Mouse (Mus musculus) cerebellum, adult 9-11 months (tissue): ENCODE data around the gene Cmip.

Source experiments
- DNase-seq: peaks from one replicate; pipeline ENCODE4 v3.0.0; 2022

Gene Cmip

DNA sequence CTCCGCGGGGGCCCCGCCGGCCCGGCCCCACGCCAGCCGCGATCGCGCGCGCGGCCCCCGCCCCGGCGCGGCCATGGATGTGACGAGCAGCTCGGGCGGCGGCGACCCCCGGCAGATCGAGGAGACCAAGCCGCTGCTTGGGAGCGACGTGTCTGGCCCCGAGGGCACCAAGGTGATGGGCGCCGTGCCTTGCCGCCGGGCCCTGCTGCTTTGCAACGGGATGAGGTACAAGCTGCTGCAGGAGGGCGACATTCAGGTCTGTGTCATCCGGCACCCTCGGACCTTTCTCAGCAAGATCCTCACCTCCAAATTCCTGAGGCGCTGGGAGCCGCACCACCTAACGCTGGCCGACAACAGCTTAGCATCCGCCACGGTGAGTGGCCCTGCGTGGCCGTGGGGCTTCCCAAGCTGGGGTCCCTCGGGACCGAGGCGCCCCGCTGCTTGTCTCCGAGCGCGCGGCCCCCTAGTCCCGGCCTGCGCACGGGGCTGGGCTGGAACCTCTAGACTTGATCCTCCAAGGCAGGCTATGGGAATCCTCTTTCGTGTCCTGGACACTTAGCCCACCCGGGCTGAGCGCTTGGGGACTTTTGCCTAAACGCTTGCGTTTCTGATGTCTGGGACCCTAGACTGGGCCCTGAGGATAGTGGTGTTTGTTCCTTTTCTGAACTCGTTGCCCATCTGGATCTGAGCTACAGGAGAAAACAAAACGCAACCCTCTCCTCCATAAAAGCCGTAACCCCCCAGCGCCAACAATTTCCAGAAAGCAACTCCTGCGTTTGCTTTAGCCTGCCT, at the start of gene Cmip:
Cmip (plus strand) TSS at position 36 of the 792 bp plus-strand sequence.
- peak; percentile 61 for DNase-seq

GRCm38 (mm10) chr8:117209150-117209549, 47.7 kb upstream of the Cmip start:
- DNase-seq = no peak

DNA sequence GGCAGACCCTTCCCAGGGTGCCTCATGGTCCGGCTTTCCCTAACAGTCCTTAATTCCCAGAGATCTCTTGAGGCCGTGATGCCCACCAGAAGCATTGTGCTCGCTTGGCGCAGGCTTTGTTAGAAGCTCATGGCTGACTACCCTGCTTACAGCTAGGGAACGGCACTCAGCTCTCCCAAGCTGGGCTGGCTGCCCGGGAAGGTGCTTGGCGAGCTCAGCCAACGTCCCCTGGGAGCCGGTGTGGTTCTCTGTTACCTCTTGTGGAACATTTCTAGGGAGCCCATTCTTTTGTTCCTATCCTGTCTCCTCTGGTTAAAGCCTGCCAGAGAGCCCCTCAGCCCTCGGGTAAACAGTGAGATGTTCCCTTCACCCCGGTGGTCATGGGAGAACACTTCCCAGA, 44.8 kb upstream of the Cmip start:
- DNase-seq = no peak

DNA sequence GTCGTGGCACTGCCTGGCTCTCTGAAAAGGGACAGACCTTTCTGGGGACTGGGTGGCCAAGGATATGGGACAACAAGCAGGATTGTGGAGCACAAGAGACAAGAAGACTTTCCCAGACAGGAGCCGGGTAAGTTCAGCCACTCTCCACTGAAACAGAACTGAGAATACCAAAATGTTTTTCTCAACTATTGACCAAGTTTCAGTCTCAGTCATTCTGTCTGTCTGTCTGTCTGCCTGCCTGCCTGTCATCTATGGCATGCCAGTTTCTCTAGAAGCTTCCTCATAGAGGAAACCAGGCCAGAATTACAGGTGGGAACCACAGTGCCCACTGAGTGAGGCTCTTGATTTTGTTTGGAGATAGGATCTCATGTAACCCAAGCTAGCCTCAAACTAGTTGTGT, 39.1 kb upstream of the Cmip start:
- no peak for DNase-seq

GRCm38 (mm10) chr8:117222396-117222795, 34.5 kb upstream of the Cmip start:
- DNase-seq = no peak

DNA sequence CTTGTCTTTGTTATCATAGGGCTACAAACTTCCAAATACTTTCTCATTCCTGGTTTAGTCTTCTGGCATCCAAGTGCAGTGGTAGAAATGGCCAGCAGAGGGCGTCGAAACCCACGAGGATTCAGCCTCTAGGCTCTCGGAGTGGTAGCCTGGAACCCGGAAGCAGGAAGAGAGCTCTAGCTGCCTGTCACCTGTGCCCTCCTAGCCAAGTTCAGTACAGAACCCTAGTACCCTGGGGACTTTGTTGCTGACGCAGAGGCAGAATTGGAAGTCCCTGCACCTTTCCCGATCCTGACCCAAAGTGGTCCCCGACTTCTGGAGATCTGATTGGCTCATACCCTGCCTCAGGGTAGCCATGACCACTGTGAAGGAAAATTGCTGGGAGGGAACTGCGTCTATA, 32.2 kb upstream of the Cmip start:
- peak; percentile 63 for DNase-seq

DNA sequence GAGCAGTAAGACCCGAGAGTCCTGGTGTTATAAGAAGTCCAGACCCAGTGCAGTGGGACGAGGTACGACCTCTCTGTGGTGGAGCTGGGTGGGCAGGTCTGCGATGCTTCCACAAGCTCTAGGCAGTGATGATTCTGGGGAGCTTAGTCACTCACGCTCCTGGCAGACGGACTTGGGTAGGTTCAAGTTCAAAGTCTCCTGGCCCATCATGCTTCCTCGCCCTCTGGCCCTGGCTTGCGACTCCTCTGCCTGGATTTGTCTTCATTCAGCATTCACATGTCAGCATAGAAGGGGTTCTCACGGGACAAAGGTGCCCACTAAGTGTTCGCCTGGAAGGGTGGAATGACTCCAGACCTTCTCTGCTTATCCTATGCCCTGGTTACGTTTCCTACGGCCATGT, 30.6 kb upstream of the Cmip start:
- no peak for DNase-seq

- no peak for DNase-seq
Measured at GRCm38 (mm10) chr8:117227339-117227738, 29.5 kb upstream of the Cmip start.

- no peak for DNase-seq
Measured at GRCm38 (mm10) chr8:117233199-117233598, 23.7 kb upstream of the Cmip start.

DNA sequence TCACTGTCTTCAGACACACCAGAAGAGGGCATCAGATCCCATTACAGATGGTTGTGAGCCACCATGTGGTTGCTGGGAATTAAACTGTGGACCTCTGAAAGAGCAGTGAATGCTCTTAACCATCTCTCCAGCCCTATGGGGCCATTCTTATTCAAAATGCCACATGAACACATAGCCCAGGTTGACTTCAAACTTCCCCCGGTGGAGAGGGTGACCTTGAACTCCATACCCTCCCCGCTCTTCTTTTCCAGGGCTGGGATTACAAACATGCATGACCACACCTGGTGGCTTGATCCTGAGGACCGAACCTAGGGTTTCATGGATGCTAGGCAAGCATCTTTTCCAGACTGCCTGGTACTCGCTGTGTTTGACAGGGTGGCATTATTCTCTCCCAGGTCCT, 20.3 kb upstream of the Cmip start:
- DNase-seq = no peak

DNA sequence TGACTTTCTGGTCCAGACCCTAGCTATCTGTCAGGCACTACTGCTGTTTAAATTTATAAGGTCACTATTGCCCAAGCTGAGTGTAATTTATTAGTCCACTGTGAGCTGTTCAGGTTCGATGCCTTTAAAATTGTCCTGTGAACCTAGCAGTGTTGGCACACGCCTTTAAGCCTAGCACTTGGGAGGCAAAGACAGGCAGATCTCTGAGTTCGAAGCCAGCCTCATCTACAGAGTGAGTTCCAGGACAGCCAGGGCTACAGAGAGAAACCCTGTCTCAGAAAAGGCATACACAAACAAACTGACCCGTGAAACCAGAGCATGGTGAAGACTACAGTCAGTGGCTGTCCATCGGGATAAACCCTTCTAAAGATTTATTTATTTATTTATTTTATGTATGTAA, 16.5 kb upstream of the Cmip start:
- no peak for DNase-seq

GRCm38 (mm10) chr8:117240841-117241494, 15.9 kb upstream of the Cmip start:
- no peak for DNase-seq

GRCm38 (mm10) chr8:117241848-117242247, 15.0 kb upstream of the Cmip start:
- no peak for DNase-seq

- DNase-seq = no peak
Measured at GRCm38 (mm10) chr8:117242286-117242685, 14.6 kb upstream of the Cmip start.

DNA sequence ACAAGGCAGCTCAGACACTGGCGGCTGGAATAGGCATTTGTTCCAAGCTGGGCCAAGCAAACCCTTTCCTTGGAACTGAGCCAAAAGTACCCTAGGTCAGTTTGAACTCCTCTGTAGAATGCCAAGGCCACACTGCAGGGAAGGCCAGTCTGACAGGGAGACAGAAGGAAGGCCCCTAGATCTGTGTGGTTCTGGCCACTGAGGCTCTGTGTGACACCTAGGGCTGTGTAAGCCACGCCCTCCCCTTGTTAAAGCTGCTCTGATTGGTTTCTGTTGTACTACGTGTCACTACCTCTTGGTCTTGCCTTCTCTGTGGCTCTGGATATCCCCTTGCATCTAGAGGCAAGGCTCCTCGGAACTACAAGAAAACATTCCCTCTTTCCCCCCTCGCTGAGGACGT, 12.3 kb upstream of the Cmip start:
- no peak for DNase-seq

DNA sequence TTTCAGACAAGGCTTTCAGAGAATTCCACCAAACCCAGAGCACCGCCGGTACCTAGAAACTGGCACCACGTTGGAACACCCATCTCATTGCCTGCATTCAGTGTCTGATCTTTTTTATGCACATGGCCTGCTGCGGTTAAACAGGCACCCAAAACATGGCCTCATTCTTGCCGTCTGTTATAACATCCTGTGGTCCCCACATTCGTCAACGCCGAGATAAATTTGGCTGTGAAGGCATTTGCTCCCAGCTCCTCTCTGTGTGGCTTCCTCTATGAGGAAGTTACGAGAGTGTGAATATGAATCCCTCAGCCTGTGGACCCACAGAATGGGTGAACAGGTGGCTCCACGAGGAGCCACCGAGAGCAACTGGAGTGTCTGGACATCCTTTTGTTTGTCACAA, 8.5 kb upstream of the Cmip start:
- no peak for DNase-seq

GRCm38 (mm10) chr8:117251086-117251681, 5.7 kb upstream of the Cmip start:
- no peak for DNase-seq

DNA sequence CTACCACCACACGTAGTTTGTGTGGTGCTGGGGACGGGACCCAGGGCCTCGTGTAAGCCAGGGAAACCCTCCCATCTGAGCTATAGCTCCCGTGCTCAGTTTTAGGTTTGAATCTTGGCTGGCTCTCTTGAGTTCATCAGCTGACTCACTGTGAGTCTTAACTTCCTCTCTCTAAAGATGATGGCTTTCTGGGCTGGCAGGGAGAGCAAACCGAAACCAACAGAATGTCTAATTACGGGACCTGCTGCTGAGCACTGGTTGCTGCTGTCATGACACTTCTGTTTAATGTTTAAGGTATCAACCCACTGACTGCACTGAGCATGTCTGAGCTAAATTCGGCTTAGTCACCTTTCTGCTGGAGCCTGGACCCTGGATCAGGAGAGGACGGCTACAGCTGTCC, 4.2 kb upstream of the Cmip start:
- DNase-seq = no peak

- DNase-seq = no peak
Measured at GRCm38 (mm10) chr8:117253390-117254269, 3.2 kb upstream of the Cmip start.

GRCm38 (mm10) chr8:117254496-117254895, 2.4 kb upstream of the Cmip start:
- no peak for DNase-seq

DNA sequence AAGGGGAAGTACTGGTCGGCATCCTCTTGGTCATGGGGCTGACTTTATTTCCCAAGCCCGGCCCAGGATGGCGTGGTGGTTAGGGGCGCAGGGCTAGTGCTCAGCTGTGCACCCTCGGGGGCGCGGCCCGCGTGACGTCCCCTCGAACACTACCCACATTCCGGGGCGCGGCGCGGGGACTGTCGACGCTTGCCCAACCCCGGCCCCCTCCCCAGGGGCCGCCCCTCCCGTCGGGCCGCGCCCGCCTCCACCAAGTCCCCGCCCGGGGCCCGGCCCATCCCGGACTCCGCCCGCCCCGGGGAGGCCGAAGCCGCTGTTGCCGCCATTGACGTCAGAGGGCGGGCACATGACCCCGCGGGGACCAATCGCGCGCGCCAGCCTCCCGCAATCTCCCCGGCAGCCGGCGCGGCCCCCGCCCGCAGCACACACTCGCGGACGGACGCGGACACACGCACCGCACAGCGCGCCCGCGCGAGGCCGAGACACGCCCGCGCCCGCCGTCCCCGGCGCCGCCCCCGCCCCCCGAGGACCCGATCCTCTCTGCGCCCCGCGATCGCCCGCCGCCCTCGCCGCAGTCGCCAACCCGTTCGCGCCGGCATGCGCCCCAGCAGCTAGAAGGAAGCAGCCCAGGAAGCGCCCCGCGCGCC, 449 bp upstream of the Cmip start:
- DNase-seq = peak; percentile 94

DNA sequence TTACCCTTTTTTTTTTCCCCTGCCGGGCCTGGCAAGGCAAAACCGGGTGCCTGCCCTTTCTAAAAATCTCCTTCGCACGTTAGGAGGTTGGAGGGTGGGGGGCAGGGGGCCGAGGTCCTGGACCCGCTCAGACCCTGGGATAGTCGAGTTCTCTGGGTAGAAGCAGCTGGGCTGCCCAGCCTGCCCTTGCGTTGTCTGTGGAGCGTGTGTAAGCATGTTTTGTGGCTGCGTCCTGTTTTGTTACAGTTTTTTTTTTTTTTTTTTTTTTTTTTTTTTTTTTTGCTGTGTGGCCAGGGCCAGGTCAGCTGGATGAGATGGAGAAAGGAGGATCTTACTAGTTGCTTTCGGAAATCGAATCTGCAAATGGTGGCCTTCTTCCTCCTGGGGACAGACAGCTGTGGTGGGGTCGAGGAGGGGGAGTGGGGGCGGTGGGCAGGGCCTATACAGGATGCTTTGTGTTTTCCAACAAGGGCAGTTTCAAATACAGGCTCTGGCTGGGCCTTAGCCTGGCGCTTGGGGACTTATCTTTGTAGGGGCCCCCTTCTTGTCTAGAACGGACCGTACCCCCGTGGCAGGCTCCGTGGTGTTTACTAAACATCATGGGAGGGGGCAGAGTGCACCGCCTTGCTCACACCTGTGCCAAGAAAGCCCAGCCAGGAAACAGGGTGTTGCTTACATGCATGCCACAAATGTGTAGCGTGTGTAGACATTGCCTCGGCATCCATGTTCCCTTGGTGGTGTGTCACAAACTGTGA, 1.1 kb downstream of the Cmip start:
- peak; percentile 40 for DNase-seq
